Comparison of ENCODE assay signal across 9 mouse cellular contexts in genomic region chr10:70485287-70485612, GRCm38 (mm10). TPM values are rescaled to one million over a fixed set of nuclear protein-coding genes. Genes with fewer than 3 reads are reported as not detected.
A peak's percentile ranks its signal among the peaks of the same experiment; 100 is the strongest.
DNase-seq lines count a peak whose midpoint lies in the region; ATAC-seq and TF ChIP-seq lines count a peak whose summit lies in the region.
"Had no signal": no experiment of that assay in that cellular context is flagged by ENCODE, and none has a peak within 500 bp of the region (broad histone marks: within the 10 kb centered on the region; RNA-seq: fewer than 3 reads in every experiment).

No protein-coding gene starts in this region.

- no peaks in the 10 kb centered on the region for H3K27me3 ChIP-seq in lung, embryonic 16.5 days (ENCODE audit: control insufficient read depth, insufficient read depth, low read depth, low read length)
- H3K27me3 ChIP-seq in hindbrain, postnatal 0 days (ENCODE audit: insufficient read depth, low read length): no peaks in the 10 kb centered on the region
- no peaks in the 10 kb centered on the region for H3K27me3 ChIP-seq in neural tube, embryonic 15.5 days (replicated peaks)
- no peaks in the 10 kb centered on the region for H3K27me3 ChIP-seq in stomach, postnatal 0 days (ENCODE audit: control insufficient read depth, insufficient read depth, low read length)

- no peak overlapping the region for H3K4me3 ChIP-seq in lung, embryonic 16.5 days (ENCODE audit: low read length)
- H3K4me3 ChIP-seq in hindbrain, postnatal 0 days (ENCODE audit: low read length): no peak overlapping the region
- H3K4me3 ChIP-seq in neural tube, embryonic 15.5 days (replicated peaks): no peak overlapping the region; the same call in 1 of the 2 replicates
- H3K4me3 ChIP-seq in stomach, postnatal 0 days (ENCODE audit: low read depth, low read length): no peak overlapping the region

- no peak for TF ChIP-seq CTCF in hindbrain, postnatal 0 days (IDR thresholded peaks at IDR 0.05; ENCODE audit: low read depth)
- TF ChIP-seq CTCF in stomach, postnatal 0 days (IDR thresholded peaks at IDR 0.05; ENCODE audit: low read depth): no peak

- peak; percentile 49 for DNase-seq in adrenal gland, postnatal 10 days
- DNase-seq in adrenal gland, adult 8-10 months: no peak
- DNase-seq in lung, adult 18-20 months: no peak
- peak; percentile 80 for DNase-seq in hindbrain, postnatal 0 days (ENCODE audit: low spot score)
- no peak for DNase-seq in spleen, adult 18-20 months
- DNase-seq in stomach, postnatal 0 days (ENCODE audit: low spot score): no peak

- peak overlapping the region; percentile 42; the same call in 1 of the 2 replicates for H3K27ac ChIP-seq in lung, embryonic 16.5 days (ENCODE audit: low read length)
- H3K27ac ChIP-seq in hindbrain, postnatal 0 days: peak overlapping the region; percentile 68
- H3K27ac ChIP-seq in neural tube, embryonic 15.5 days (replicated peaks): peak overlapping the region; percentile 79
- H3K27ac ChIP-seq in stomach, postnatal 0 days (replicated peaks): no peak overlapping the region

- no peak overlapping the region for H3K9ac ChIP-seq in lung, embryonic 16.5 days (ENCODE audit: low read length)
- H3K9ac ChIP-seq in hindbrain, postnatal 0 days (replicated peaks; ENCODE audit: low read length): no peak overlapping the region
- no peak overlapping the region for H3K9ac ChIP-seq in neural tube, embryonic 15.5 days (replicated peaks)
- H3K9ac ChIP-seq in stomach, postnatal 0 days (ENCODE audit: low read length): no peak overlapping the region

- WGBS in lung, embryonic 16.5 days: 44% methylated on average over 7 of the region's 7 CpGs
- WGBS in hindbrain, postnatal 0 days: 14% methylated on average over 7 of the region's 7 CpGs
- 11% methylated on average over 7 of the region's 7 CpGs for WGBS in neural tube, embryonic 15.5 days
- WGBS in stomach, postnatal 0 days: 66% methylated on average over 7 of the region's 7 CpGs

- H3K4me1 ChIP-seq in lung, embryonic 16.5 days (replicated peaks; ENCODE audit: control insufficient read depth, insufficient read depth, low read length): peaks cover 10% of the 10 kb centered on the region; the same call in 1 of the 2 replicates
- peaks cover 8% of the 10 kb centered on the region for H3K4me1 ChIP-seq in hindbrain, postnatal 0 days (ENCODE audit: insufficient read depth, low read length)
- H3K4me1 ChIP-seq in neural tube, embryonic 15.5 days: peaks cover 22% of the 10 kb centered on the region
- no peaks in the 10 kb centered on the region for H3K4me1 ChIP-seq in stomach, postnatal 0 days (replicated peaks; ENCODE audit: control insufficient read depth, insufficient read depth)

- H3K4me2 ChIP-seq in lung, embryonic 16.5 days (ENCODE audit: low read depth, low read length): peak overlapping the region; percentile 7; the same call in 1 of the 2 replicates
- H3K4me2 ChIP-seq in hindbrain, postnatal 0 days (ENCODE audit: low read depth, low read length): peak overlapping the region; percentile 36
- H3K4me2 ChIP-seq in neural tube, embryonic 15.5 days: peak overlapping the region; percentile 44
- H3K4me2 ChIP-seq in stomach, postnatal 0 days (replicated peaks; ENCODE audit: low read depth): no peak overlapping the region

- ATAC-seq in lung, embryonic 16.5 days (ENCODE audit: low read depth): peak; percentile 60
- ATAC-seq in hindbrain, postnatal 0 days: 0 out of 2 replicates have a peak, but pooled peaks have one; percentile 62
- ATAC-seq in neural tube, embryonic 15.5 days (ENCODE audit: low FRiP score): peak; percentile 75
- no peak for ATAC-seq in stomach, postnatal 0 days (ENCODE audit: low FRiP score, low TSS enrichment)

- no peaks in the 10 kb centered on the region for H3K9me3 ChIP-seq in lung, embryonic 16.5 days (ENCODE audit: control insufficient read depth, low read length)
- no peaks in the 10 kb centered on the region for H3K9me3 ChIP-seq in hindbrain, postnatal 0 days (ENCODE audit: low read length)
- H3K9me3 ChIP-seq in neural tube, embryonic 15.5 days (replicated peaks): no peaks in the 10 kb centered on the region
- no peaks in the 10 kb centered on the region for H3K9me3 ChIP-seq in stomach, postnatal 0 days (ENCODE audit: control insufficient read depth, low read length)

- no peaks in the 10 kb centered on the region for H3K36me3 ChIP-seq in lung, embryonic 16.5 days (ENCODE audit: control insufficient read depth, insufficient read depth, low read length)
- no peaks in the 10 kb centered on the region for H3K36me3 ChIP-seq in hindbrain, postnatal 0 days (ENCODE audit: insufficient read depth, low read length)
- peaks cover 6% of the 10 kb centered on the region for H3K36me3 ChIP-seq in neural tube, embryonic 15.5 days
- no peaks in the 10 kb centered on the region for H3K36me3 ChIP-seq in stomach, postnatal 0 days (ENCODE audit: control insufficient read depth, insufficient read depth, low read length)

- no peak for TF ChIP-seq EP300 in stomach, postnatal 0 days (optimal IDR thresholded peaks at IDR 0.05)

RNA-seq across cellular contexts. Expression of gene Fam13c, which starts 45.0 kb away (rescaled TPM):
- 10 to 100 TPM; 13.2 to 16.2 TPM for total RNA-seq in adrenal gland, postnatal 10 days (2021)
- 10 to 100 TPM; 14.9 to 49.2 (median 28.9) TPM for total RNA-seq in adrenal gland, adult 8-10 months (2022)
- polyA plus RNA-seq in lung, embryonic 16.5 days (2015; fragmentation: Nextera tagmentation; extraction: Ambion mirVana): 9.0 and 10.3 TPM in 2 replicates
- 6.8 and 7.7 TPM in 2 replicates for total RNA-seq in hindbrain, postnatal 0 days (2014; rRNA removed)
- polyA plus RNA-seq in hindbrain, postnatal 0 days (2015; fragmentation: Nextera tagmentation; extraction: Ambion mirVana): 18.3 and 18.8 TPM in 2 replicates
- 19.6 and 21.4 TPM in 2 replicates for polyA plus RNA-seq in neural tube, embryonic 15.5 days (2015; fragmentation: Nextera tagmentation; extraction: Ambion mirVana)
- polyA plus RNA-seq in stomach, postnatal 0 days (2015; fragmentation: Nextera tagmentation; extraction: Ambion mirVana): 4.9 and 5.4 TPM in 2 replicates
- total RNA-seq: monocyte, adult 5-6 weeks had no signal

Comparison
In these comparisons a context has a peak if more than half of its experiments do, and no peak if none do; other contexts are left out.
1. DNase-seq: peak in adrenal gland, postnatal 10 days (single experiment) and hindbrain, postnatal 0 days (single experiment); none in adrenal gland, adult 8-10 months (single experiment), lung, adult 18-20 months (0 of 2), spleen, adult 18-20 months (0 of 2) and stomach, postnatal 0 days (single experiment).